In genomic region chr4:72901566-72901965, GRCm38 (mm10) we compare ENCODE assay signal across 19 mouse cellular contexts. TPM values are rescaled to one million over a fixed set of nuclear protein-coding genes. Genes with fewer than 3 reads are reported as not detected.
"Had no signal": no experiment of that assay in that cellular context is flagged by ENCODE, and none has a peak within 500 bp of the region (broad histone marks: within the 10 kb centered on the region; RNA-seq: fewer than 3 reads in every experiment).

No protein-coding gene starts in this region.

- H3K36me3 ChIP-seq: limb, embryonic 10.5 days; liver, embryonic 12.5 days; midbrain, embryonic 10.5 days; midbrain, embryonic 15.5 days; neural tube, embryonic 13.5 days; stomach, embryonic 15.5 days had no signal

- H3K4me1 ChIP-seq: liver, embryonic 12.5 days; midbrain, embryonic 10.5 days; midbrain, embryonic 15.5 days; neural tube, embryonic 13.5 days; stomach, embryonic 15.5 days had no signal

- ATAC-seq: liver, embryonic 12.5 days; midbrain, embryonic 15.5 days had no signal

- H3K27ac ChIP-seq: layer of hippocampus, adult 2 months; limb, embryonic 10.5 days; liver, embryonic 12.5 days; midbrain, embryonic 10.5 days; midbrain, embryonic 15.5 days; neural tube, embryonic 13.5 days; stomach, embryonic 15.5 days had no signal

- DNase-seq: kidney, postnatal 10 days; kidney, postnatal 4 days; lung, embryonic 14.5 days; lung, postnatal 10 days; lung, postnatal 4 days; retina, postnatal 1 day; thymus, adult 2 months; thymus, postnatal 25 days had no signal

- H3K4me3 ChIP-seq: layer of hippocampus, adult 2 months; limb, embryonic 10.5 days; liver, embryonic 12.5 days; midbrain, embryonic 10.5 days; midbrain, embryonic 15.5 days; neural tube, embryonic 13.5 days; stomach, embryonic 15.5 days had no signal

- H3K9ac ChIP-seq: liver, embryonic 12.5 days; lung, embryonic 14.5 days; midbrain, embryonic 15.5 days; neural tube, embryonic 13.5 days; stomach, embryonic 15.5 days had no signal

- H3K4me2 ChIP-seq: liver, embryonic 12.5 days; lung, embryonic 14.5 days; midbrain, embryonic 15.5 days; neural tube, embryonic 13.5 days; stomach, embryonic 15.5 days had no signal

- H3K27me3 ChIP-seq: liver, embryonic 12.5 days; midbrain, embryonic 15.5 days; neural tube, embryonic 13.5 days; stomach, embryonic 15.5 days had no signal

- H3K9me3 ChIP-seq: limb, embryonic 10.5 days; liver, embryonic 12.5 days; midbrain, embryonic 10.5 days; midbrain, embryonic 15.5 days; neural tube, embryonic 13.5 days; stomach, embryonic 15.5 days had no signal

RNA-seq across cellular contexts. Expression of gene Aldoart1, which starts 49.1 kb away (rescaled TPM):
- total RNA-seq: layer of hippocampus, adult 2 months; layer of hippocampus, postnatal 10 days had no signal
- polyA plus RNA-seq: limb, embryonic 14.5 days; liver, embryonic 12.5 days; liver, embryonic 16.5 days; lung, embryonic 14.5 days; midbrain, embryonic 15.5 days; spleen, adult 2 months; thymus, adult 2 months had no signal
